Mouse (Mus musculus) hindbrain, embryonic 15.5 days (tissue): ENCODE measurements at regions not wholly inside any gene's neighbourhood (a gene's known extent, or its start where the extent isn't known, plus 50 kb on each side); places are given as distances from the start of the nearest gene placed in this dataset.
A peak's percentile ranks its signal among the peaks of the same experiment; 100 is the strongest.

Experiments
- ATAC-seq: fragments of 200-750 bp; cut with Nextera tagmentation; 2 replicates; pipeline ENCODE4 v1.8.0; 2017; ENCODE audit warnings: low read depth, moderate number of reproducible peaks, moderate TSS enrichment; ENCODE audit not compliant: low FRiP score
- H3K27ac ChIP-seq: fragments of 300-500 bp; sonication (generic); replicated peaks from 2 replicates; pipeline ENCODE4 v1.5.1; 2015; ENCODE audit warnings: mild to moderate bottlenecking, inconsistent platforms
- H3K27me3 ChIP-seq: fragments of 300-500 bp; sonication (generic); 2 replicates; pipeline ENCODE4 v1.6.1; 2015; ENCODE audit warnings: control low read depth, inconsistent platforms
- H3K36me3 ChIP-seq: fragments of 300-500 bp; sonication (generic); 2 replicates; pipeline ENCODE4 v1.6.1; 2015; ENCODE audit warnings: control low read depth, inconsistent platforms
- H3K4me1 ChIP-seq: fragments of 300-500 bp; sonication (generic); replicated peaks from 2 replicates; pipeline ENCODE4 v1.6.1; 2015; ENCODE audit warnings: control low read depth, inconsistent platforms
- H3K4me2 ChIP-seq: fragments of 300-500 bp; sonication (generic); 2 replicates; pipeline ENCODE4 v1.6.1; 2015; ENCODE audit warnings: moderate library complexity, mild to moderate bottlenecking, inconsistent platforms
- H3K4me3 ChIP-seq: fragments of 300-500 bp; sonication (generic); 2 replicates; pipeline ENCODE4 v1.5.1; 2015; ENCODE audit warnings: mild to moderate bottlenecking, inconsistent platforms
- H3K9ac ChIP-seq: fragments of 300-500 bp; sonication (generic); 2 replicates; pipeline ENCODE4 v1.6.1; 2015; ENCODE audit warnings: inconsistent platforms
- H3K9me3 ChIP-seq: fragments of 300-500 bp; sonication (generic); 2 replicates; pipeline ENCODE4 v1.6.1; 2016; ENCODE audit warnings: control low read depth, inconsistent platforms
- WGBS: fragments of 180-500 bp; shearing (Covaris S2); methylation state at CpG from one replicate; pipeline ENCODE4 v1.1.7; 2015; 5-methylcytosine and 5-hydroxymethylcytosine counted together

GRCm38 (mm10) chr15:36375549-36375885 is 632.1 kb downstream of the Zfp706 start:
- Histone ChIP-seq H3K9me3 (no peaks in the 10 kb centered on the region), H3K27me3 (no peaks in the 10 kb centered on the region), H3K9ac (no peak overlapping the region), H3K4me3 (peak overlapping the region; percentile 38), H3K4me1 (peaks cover 20% of the 10 kb centered on the region), H3K4me2 (peak overlapping the region; percentile 62), H3K27ac (0 out of 2 replicates have a peak overlapping the region, but pooled peaks have one; percentile 28), H3K36me3 (no peaks in the 10 kb centered on the region)
- ATAC-seq: no peak
- 0% methylated on average over 1 of the region's 1 CpGs for WGBS

GRCm38 (mm10) chr15:36374732-36375548 is 632.6 kb downstream of the Zfp706 start:
- Histone ChIP-seq H3K9me3 (no peaks in the 10 kb centered on the region), H3K36me3 (no peaks in the 10 kb centered on the region), H3K27me3 (no peaks in the 10 kb centered on the region), H3K4me2 (peak overlapping the region; percentile 62), H3K27ac (peak overlapping the region; percentile 28), H3K9ac (peak overlapping the region; percentile 17), H3K4me1 (peaks cover 20% of the 10 kb centered on the region), H3K4me3 (peak overlapping the region; percentile 38)
- ATAC-seq: peak; percentile 67; the same call in 1 of the 2 replicates
- WGBS: 1% methylated on average over 20 of the region's 20 CpGs

- Histone ChIP-seq H3K4me1 (peaks cover 20% of the 10 kb centered on the region), H3K27me3 (no peaks in the 10 kb centered on the region), H3K9ac (0 out of 2 replicates have a peak overlapping the region, but pooled peaks have one; percentile 17), H3K27ac (peak overlapping the region; percentile 6), H3K4me3 (peak overlapping the region; percentile 38), H3K36me3 (no peaks in the 10 kb centered on the region), H3K4me2 (peak overlapping the region; percentile 62), H3K9me3 (no peaks in the 10 kb centered on the region)
- ATAC-seq: peak; percentile 65
- 9% methylated on average over 11 of the region's 11 CpGs for WGBS
These were observed 633.5 kb downstream of the Zfp706 start for GRCm38 (mm10) chr15:36373900-36374611.

GRCm38 (mm10) chr15:36373481-36373880 is 634.1 kb downstream of the Zfp706 start:
- Histone ChIP-seq H3K9ac (no peak overlapping the region), H3K4me2 (peak overlapping the region; percentile 62; the same call in 1 of the 2 replicates), H3K36me3 (no peaks in the 10 kb centered on the region), H3K27me3 (no peaks in the 10 kb centered on the region), H3K9me3 (no peaks in the 10 kb centered on the region), H3K4me3 (no peak overlapping the region), H3K4me1 (peaks cover 20% of the 10 kb centered on the region), H3K27ac (no peak overlapping the region)
- WGBS: 39% methylated on average over 3 of the region's 3 CpGs
- no peak for ATAC-seq

- H3K27ac ChIP-seq: no peak overlapping the region
- no peak overlapping the region for H3K9ac ChIP-seq
- ATAC-seq: no peak
- H3K36me3 ChIP-seq: no peaks in the 10 kb centered on the region
- H3K4me1 ChIP-seq: peaks cover 20% of the 10 kb centered on the region
- H3K9me3 ChIP-seq: no peaks in the 10 kb centered on the region
- H3K27me3 ChIP-seq: no peaks in the 10 kb centered on the region
- H3K4me2 ChIP-seq: no peak overlapping the region
- H3K4me3 ChIP-seq: no peak overlapping the region
These were observed 636.2 kb downstream of the Zfp706 start for GRCm38 (mm10) chr15:36371382-36371781.

- Histone ChIP-seq H3K27me3 (no peaks in the 10 kb centered on the region), H3K4me3 (no peak overlapping the region), H3K9ac (no peak overlapping the region), H3K4me2 (no peak overlapping the region), H3K27ac (no peak overlapping the region), H3K9me3 (no peaks in the 10 kb centered on the region), H3K4me1 (peaks cover 20% of the 10 kb centered on the region), H3K36me3 (no peaks in the 10 kb centered on the region)
- 81% methylated on average over 4 of the region's 4 CpGs for WGBS
- ATAC-seq: no peak
These were observed 636.7 kb downstream of the Zfp706 start for GRCm38 (mm10) chr15:36370906-36371305.

- ATAC-seq: no peak
- no peaks in the 10 kb centered on the region for H3K9me3 ChIP-seq
- H3K36me3 ChIP-seq: no peaks in the 10 kb centered on the region
- no peak overlapping the region for H3K9ac ChIP-seq
- no peak overlapping the region for H3K27ac ChIP-seq
- no peak overlapping the region for H3K4me2 ChIP-seq
- no peaks in the 10 kb centered on the region for H3K27me3 ChIP-seq
- no peak overlapping the region for H3K4me3 ChIP-seq
- no peaks in the 10 kb centered on the region for H3K4me1 ChIP-seq
These were observed 640.3 kb downstream of the Zfp706 start for GRCm38 (mm10) chr15:36367296-36367695.

GRCm38 (mm10) chr15:36364757-36365156 is 642.8 kb downstream of the Zfp706 start:
- H3K4me2 ChIP-seq: no peak overlapping the region
- no peaks in the 10 kb centered on the region for H3K27me3 ChIP-seq
- no peak overlapping the region for H3K27ac ChIP-seq
- no peaks in the 10 kb centered on the region for H3K36me3 ChIP-seq
- ATAC-seq: no peak
- 0 out of 2 replicates have a peak, but pooled peaks cover 4% of the 10 kb centered on the region for H3K4me1 ChIP-seq
- H3K9ac ChIP-seq: no peak overlapping the region
- H3K4me3 ChIP-seq: no peak overlapping the region
- H3K9me3 ChIP-seq: no peaks in the 10 kb centered on the region

- no peak overlapping the region for H3K4me3 ChIP-seq
- H3K4me1 ChIP-seq: 0 out of 2 replicates have a peak, but pooled peaks cover 4% of the 10 kb centered on the region
- H3K27ac ChIP-seq: no peak overlapping the region
- no peaks in the 10 kb centered on the region for H3K36me3 ChIP-seq
- no peaks in the 10 kb centered on the region for H3K27me3 ChIP-seq
- no peaks in the 10 kb centered on the region for H3K9me3 ChIP-seq
- 78% methylated on average over 5 of the region's 5 CpGs for WGBS
- no peak overlapping the region for H3K9ac ChIP-seq
- no peak for ATAC-seq
- H3K4me2 ChIP-seq: no peak overlapping the region
These were observed 643.5 kb downstream of the Zfp706 start for GRCm38 (mm10) chr15:36364062-36364461.

GRCm38 (mm10) chr15:36362911-36363565 is 644.5 kb downstream of the Zfp706 start:
- H3K9ac ChIP-seq: no peak overlapping the region
- no peaks in the 10 kb centered on the region for H3K27me3 ChIP-seq
- no peak overlapping the region for H3K4me3 ChIP-seq
- WGBS: 70% methylated on average over 4 of the region's 4 CpGs
- H3K4me2 ChIP-seq: no peak overlapping the region
- ATAC-seq: no peak
- no peaks in the 10 kb centered on the region for H3K9me3 ChIP-seq
- H3K4me1 ChIP-seq: 0 out of 2 replicates have a peak, but pooled peaks cover 4% of the 10 kb centered on the region
- no peaks in the 10 kb centered on the region for H3K36me3 ChIP-seq
- no peak overlapping the region for H3K27ac ChIP-seq

- H3K4me1 ChIP-seq: 0 out of 2 replicates have a peak, but pooled peaks cover 4% of the 10 kb centered on the region
- H3K27ac ChIP-seq: no peak overlapping the region
- no peak overlapping the region for H3K4me2 ChIP-seq
- no peak overlapping the region for H3K4me3 ChIP-seq
- 44% methylated on average over 7 of the region's 7 CpGs for WGBS
- no peak for ATAC-seq
- H3K9me3 ChIP-seq: no peaks in the 10 kb centered on the region
- no peaks in the 10 kb centered on the region for H3K27me3 ChIP-seq
- H3K9ac ChIP-seq: no peak overlapping the region
- H3K36me3 ChIP-seq: no peaks in the 10 kb centered on the region
These were observed 645.9 kb downstream of the Zfp706 start for GRCm38 (mm10) chr15:36361522-36362148.
